21 mouse cellular contexts compared by ENCODE assay signal in the genomic region with DNA sequence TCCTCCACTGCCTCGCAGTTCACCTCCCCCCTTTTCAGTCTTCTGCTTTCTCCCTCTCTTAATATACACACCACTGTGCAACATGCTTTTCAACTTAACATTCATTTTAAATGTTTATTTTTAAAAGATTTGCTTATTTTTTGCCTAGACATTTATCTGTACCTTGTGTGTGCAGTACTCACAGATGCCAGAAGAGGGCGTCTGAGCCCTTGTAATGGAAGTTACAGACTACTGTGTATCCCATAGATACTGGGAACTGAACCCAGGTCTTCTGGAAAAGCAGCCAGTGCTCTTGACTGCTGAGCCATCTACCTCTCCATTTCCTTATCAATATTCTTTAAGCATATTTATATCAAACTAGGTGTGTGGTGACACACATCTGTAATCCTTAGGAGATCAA.
DNase-seq lines count a peak whose midpoint lies in the region; ATAC-seq and TF ChIP-seq lines count a peak whose summit lies in the region.
"Had no signal": no experiment of that assay in that cellular context is flagged by ENCODE, and none has a peak within 500 bp of the region (broad histone marks: within the 10 kb centered on the region; RNA-seq: fewer than 3 reads in every experiment).

No protein-coding gene starts in this region.

- no peaks in the 10 kb centered on the region for H3K36me3 ChIP-seq in intestine, postnatal 0 days (ENCODE audit: control insufficient read depth, insufficient read depth)
- no peaks in the 10 kb centered on the region for H3K36me3 ChIP-seq in intestine, embryonic 16.5 days (ENCODE audit: control insufficient read depth, insufficient read depth, low read length)
- no peaks in the 10 kb centered on the region for H3K36me3 ChIP-seq in lung, postnatal 0 days (ENCODE audit: insufficient read depth, low read length)
- no peaks in the 10 kb centered on the region for H3K36me3 ChIP-seq in forebrain, embryonic 12.5 days (replicated peaks)
- H3K36me3 ChIP-seq: forebrain, embryonic 10.5 days; heart, embryonic 10.5 days; kidney, embryonic 15.5 days; midbrain, embryonic 12.5 days had no signal

- H3K4me1 ChIP-seq in intestine, postnatal 0 days (replicated peaks; ENCODE audit: control insufficient read depth, insufficient read depth, low read length) = 0 out of 2 replicates have a peak, but pooled peaks cover 3% of the 10 kb centered on the region
- peaks cover 7% of the 10 kb centered on the region; the same call in 1 of the 2 replicates for H3K4me1 ChIP-seq in intestine, embryonic 16.5 days (ENCODE audit: control insufficient read depth, insufficient read depth, low read length)
- peaks cover 8% of the 10 kb centered on the region; the same call in 1 of the 2 replicates for H3K4me1 ChIP-seq in lung, postnatal 0 days (ENCODE audit: insufficient read depth, low read depth, low read length)
- H3K4me1 ChIP-seq in forebrain, embryonic 12.5 days = no peaks in the 10 kb centered on the region
- H3K4me1 ChIP-seq: midbrain, embryonic 12.5 days had no signal

- peak; percentile 53 for TF ChIP-seq CTCF in intestine, postnatal 0 days (IDR thresholded peaks at IDR 0.05; ENCODE audit: low read depth)
- peak; percentile 56 for TF ChIP-seq CTCF in lung, postnatal 0 days (IDR thresholded peaks at IDR 0.05)

- ATAC-seq in intestine, postnatal 0 days = no peak
- no peak for ATAC-seq in intestine, embryonic 16.5 days
- ATAC-seq in lung, postnatal 0 days = no peak
- ATAC-seq in forebrain, embryonic 12.5 days (ENCODE audit: low FRiP score) = no peak

- H3K27ac ChIP-seq in intestine, postnatal 0 days (ENCODE audit: low read depth, low read length) = no peak overlapping the region
- H3K27ac ChIP-seq in intestine, embryonic 16.5 days (ENCODE audit: low read length) = no peak overlapping the region
- H3K27ac ChIP-seq in lung, postnatal 0 days (ENCODE audit: low read length) = no peak overlapping the region
- H3K27ac ChIP-seq in forebrain, embryonic 12.5 days = no peak overlapping the region
- H3K27ac ChIP-seq: forebrain, embryonic 10.5 days; heart, embryonic 10.5 days; kidney, embryonic 15.5 days; macrophage; midbrain, embryonic 12.5 days had no signal

- 62% methylated on average over 2 of the region's 2 CpGs for whole genome bisulfite sequencing in intestine, postnatal 0 days
- WGBS in intestine, embryonic 16.5 days = 60% methylated on average over 2 of the region's 2 CpGs
- WGBS in lung, postnatal 0 days = 56% methylated on average over 2 of the region's 2 CpGs
- 68% methylated on average over 2 of the region's 2 CpGs for WGBS in forebrain, embryonic 12.5 days

- no peak overlapping the region for H3K9ac ChIP-seq in intestine, postnatal 0 days (ENCODE audit: low read depth, low read length)
- H3K9ac ChIP-seq in intestine, embryonic 16.5 days (ENCODE audit: low read depth, low read length) = no peak overlapping the region
- no peak overlapping the region for H3K9ac ChIP-seq in lung, postnatal 0 days (replicated peaks; ENCODE audit: low read depth)
- H3K9ac ChIP-seq in forebrain, embryonic 12.5 days = no peak overlapping the region
- H3K9ac ChIP-seq: kidney, embryonic 15.5 days; midbrain, embryonic 12.5 days had no signal

- no peaks in the 10 kb centered on the region for H3K9me3 ChIP-seq in intestine, postnatal 0 days (ENCODE audit: control insufficient read depth)
- no peaks in the 10 kb centered on the region for H3K9me3 ChIP-seq in intestine, embryonic 16.5 days (ENCODE audit: control insufficient read depth, low read length)
- no peaks in the 10 kb centered on the region for H3K9me3 ChIP-seq in lung, postnatal 0 days (ENCODE audit: low read length)
- no peaks in the 10 kb centered on the region for H3K9me3 ChIP-seq in forebrain, embryonic 12.5 days
- H3K9me3 ChIP-seq: heart, embryonic 10.5 days; kidney, embryonic 15.5 days; midbrain, embryonic 12.5 days had no signal

- intact Hi-C loops in gastrocnemius, postnatal 14 days (cut with DNase I; ENCODE audit: low total_unique reads) = no loop called here

- H3K4me3 ChIP-seq in intestine, postnatal 0 days (ENCODE audit: low read depth, low read length) = no peak overlapping the region
- no peak overlapping the region for H3K4me3 ChIP-seq in intestine, embryonic 16.5 days (ENCODE audit: low read length)
- H3K4me3 ChIP-seq in lung, postnatal 0 days (ENCODE audit: low read depth, low read length) = no peak overlapping the region
- no peak overlapping the region for H3K4me3 ChIP-seq in forebrain, embryonic 12.5 days (replicated peaks)
- H3K4me3 ChIP-seq: forebrain, embryonic 10.5 days; heart, embryonic 10.5 days; kidney, embryonic 15.5 days; midbrain, embryonic 12.5 days; myocyte had no signal

- H3K27me3 ChIP-seq in intestine, postnatal 0 days (replicated peaks; ENCODE audit: control insufficient read depth, insufficient read depth, low read length) = no peaks in the 10 kb centered on the region
- H3K27me3 ChIP-seq in intestine, embryonic 16.5 days (replicated peaks; ENCODE audit: control insufficient read depth, insufficient read depth, low read length) = no peaks in the 10 kb centered on the region
- H3K27me3 ChIP-seq in lung, postnatal 0 days (replicated peaks; ENCODE audit: insufficient read depth, low read length) = no peaks in the 10 kb centered on the region
- no peaks in the 10 kb centered on the region for H3K27me3 ChIP-seq in forebrain, embryonic 12.5 days
- H3K27me3 ChIP-seq: kidney, embryonic 15.5 days; midbrain, embryonic 12.5 days had no signal

- H3K4me2 ChIP-seq in intestine, postnatal 0 days (replicated peaks; ENCODE audit: low read depth) = no peak overlapping the region
- no peak overlapping the region for H3K4me2 ChIP-seq in intestine, embryonic 16.5 days (ENCODE audit: low read depth, low read length)
- H3K4me2 ChIP-seq in lung, postnatal 0 days (replicated peaks; ENCODE audit: low read depth, low read length) = no peak overlapping the region
- H3K4me2 ChIP-seq in forebrain, embryonic 12.5 days = no peak overlapping the region
- H3K4me2 ChIP-seq: kidney, embryonic 15.5 days; midbrain, embryonic 12.5 days had no signal

- TF ChIP-seq EP300 in lung, postnatal 0 days (IDR thresholded peaks at IDR 0.05) = no peak

- DNase-seq in lung, postnatal 0 days (ENCODE audit: low spot score) = no peak
- no peak for DNase-seq in lung, postnatal 4 days
- DNase-seq in ES-CJ7 (ENCODE audit: low read depth, low spot score) = peak; percentile 41
- DNase-seq in induced T-regulatory cell, adult 2 months (ENCODE audit: low read depth) = peak; percentile 36
- DNase-seq in gastrocnemius, postnatal 14 days = no peak
- DNase-seq: adrenal gland, postnatal 10 days; cerebellum, adult 18-20 months; cerebellum, postnatal 36 days; heart, postnatal 10 days; lung, adult 18-20 months; spleen, adult 18-20 months; thymus, adult 18-20 months had no signal

Comparison
In these comparisons a context has a peak if more than half of its experiments do, and no peak if none do; other contexts are left out.
1. DNase-seq: peak in ES-CJ7 (single experiment) and induced T-regulatory cell, adult 2 months (single experiment); none in lung, postnatal 0 days (single experiment), lung, postnatal 4 days (0 of 2) and gastrocnemius, postnatal 14 days (single experiment).